Mouse (Mus musculus) lung, postnatal 36 days (tissue): ENCODE data around the gene Styx.

ENCODE experiments used
- DNase-seq: peaks from one replicate; pipeline ENCODE4 v3.0.0; 2022; ENCODE audit warnings: mixed read lengths

Gene Styx

DNA sequence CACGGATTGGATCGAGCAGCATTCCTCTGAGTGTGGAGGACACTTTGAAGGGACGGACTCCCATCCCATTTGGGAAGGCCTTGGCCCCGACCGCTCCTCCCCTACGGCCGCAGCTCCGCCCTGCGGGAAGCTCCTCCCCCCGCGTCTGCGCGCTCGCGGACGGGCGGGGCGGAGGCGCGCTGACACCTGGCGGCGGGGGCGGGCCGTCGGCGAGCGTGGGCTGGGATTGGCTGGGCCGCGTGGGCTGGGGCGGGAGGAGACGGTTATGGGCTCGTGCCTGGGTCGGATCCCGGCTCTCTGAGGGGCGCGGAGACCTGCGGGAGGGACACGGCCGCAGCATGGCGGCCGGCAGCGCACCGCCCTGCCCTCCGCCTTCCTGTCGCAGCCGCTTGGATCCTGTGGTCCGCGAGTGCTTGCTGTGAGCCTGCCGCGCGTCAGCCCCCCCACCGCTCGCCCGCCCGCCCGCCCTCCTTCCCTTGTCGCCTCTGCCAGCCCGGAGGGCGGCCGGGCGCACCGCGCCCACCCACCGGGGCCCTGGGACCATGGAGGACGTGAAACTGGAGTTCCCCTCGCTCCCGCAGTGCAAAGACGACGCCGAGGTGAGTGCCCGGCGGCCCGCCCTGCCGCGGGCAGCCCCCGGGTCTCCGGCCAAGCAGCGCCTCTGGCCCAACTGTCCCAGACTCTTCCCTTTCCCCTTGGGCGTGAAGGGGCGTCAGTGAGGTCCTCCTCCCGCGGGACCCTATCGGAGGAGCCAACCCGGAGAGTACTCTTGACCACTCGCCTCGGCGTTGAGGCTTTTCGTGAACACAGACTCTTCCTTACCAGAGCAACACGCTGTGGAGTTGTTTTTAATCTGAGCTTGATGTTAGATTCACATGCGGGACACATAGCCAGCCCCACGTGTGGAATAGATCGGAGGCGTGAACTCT, at the start of gene Styx:
Styx (plus strand) TSS at position 163 of the 929 bp plus-strand sequence.
- peak; percentile 96 for DNase-seq

DNA sequence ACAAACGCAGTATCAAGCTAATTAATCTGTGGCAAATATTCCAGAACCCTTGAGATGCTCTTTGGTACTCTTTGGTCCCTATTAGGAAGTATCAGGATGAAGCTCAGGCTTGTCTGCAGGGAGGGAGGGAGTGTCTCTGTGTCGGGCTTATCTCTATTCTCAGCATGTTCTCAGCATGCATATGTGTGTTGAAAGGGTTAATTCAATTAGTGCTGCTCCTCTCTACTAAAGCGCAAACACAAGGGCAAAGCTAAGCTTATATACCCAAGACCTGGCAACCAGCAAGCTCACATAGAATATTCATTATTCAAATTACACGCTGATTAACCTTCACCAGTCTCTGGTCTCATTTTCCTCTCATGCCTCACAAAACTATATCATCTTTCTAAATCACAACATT, 47.0 kb upstream of the Styx start:
- DNase-seq = no peak

DNA sequence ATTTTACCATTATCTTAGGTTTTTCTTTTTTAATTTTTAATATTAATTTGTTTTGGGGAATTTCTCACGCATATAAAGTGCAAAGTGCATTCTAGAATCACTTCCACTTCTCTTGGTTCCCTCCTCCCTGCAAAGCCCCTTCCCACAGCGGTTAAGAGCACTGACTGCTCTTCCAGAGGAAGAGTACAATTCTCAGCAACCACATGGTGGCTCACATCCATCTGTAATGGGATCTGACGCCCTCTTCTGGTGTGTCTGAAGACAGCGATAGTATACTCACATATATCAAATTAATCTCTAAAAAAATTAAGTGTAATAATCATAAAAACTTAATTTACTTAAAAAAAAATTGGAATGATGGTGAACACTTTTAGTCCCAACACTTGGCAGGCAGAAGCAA, 46.5 kb upstream of the Styx start:
- DNase-seq = no peak

DNA sequence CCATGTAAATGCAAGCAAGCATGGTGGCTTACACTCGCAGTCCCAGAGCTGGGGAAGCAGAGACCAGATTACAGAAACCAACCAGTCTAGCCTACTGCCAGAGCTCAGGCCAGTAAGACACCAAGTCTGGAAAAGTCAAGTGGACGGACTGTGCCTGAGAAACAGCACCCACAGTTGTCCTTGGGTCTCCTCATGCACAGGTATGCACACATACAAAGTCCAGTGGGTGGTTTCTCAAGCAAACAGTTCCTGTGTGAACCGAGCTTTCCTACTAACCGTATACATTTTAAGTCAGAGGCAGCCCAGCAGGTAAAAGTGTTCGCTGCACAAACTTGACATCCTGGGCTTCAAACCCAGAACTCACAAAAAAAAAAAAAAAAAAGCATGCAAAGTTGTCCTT, 45.0 kb upstream of the Styx start:
- no peak for DNase-seq

DNA sequence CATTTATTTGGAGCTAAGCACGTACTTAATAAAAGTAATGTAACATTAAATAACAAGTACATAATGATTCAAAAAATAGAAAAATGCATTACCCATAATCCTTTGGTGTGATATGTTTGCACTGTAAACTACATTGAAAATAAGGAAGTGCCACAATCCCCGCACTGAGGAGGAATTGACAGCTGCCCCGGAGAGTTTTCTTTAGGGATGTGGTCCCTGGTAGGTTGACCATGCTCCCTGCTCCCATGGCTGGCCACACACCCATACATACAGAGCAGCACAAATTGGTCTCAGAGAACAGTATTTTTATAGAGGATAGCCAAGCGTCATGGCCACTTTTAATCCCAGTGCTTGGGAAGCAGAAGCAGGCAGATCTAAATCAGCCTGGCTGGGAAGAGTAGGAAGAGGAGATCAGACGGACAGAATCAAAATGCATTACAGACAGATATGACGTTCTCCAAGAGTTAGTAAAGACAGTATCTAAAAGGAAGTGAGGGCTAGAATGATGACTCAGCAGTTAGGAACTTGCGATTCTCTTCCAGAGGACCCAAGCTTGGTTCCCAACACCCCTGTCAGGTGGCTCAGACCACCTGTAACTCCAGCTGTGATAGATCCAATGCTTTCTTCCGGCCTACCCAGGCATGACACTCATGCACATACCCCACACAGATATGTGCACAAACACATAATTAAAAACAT, 43.1 kb upstream of the Styx start:
- no peak for DNase-seq

DNA sequence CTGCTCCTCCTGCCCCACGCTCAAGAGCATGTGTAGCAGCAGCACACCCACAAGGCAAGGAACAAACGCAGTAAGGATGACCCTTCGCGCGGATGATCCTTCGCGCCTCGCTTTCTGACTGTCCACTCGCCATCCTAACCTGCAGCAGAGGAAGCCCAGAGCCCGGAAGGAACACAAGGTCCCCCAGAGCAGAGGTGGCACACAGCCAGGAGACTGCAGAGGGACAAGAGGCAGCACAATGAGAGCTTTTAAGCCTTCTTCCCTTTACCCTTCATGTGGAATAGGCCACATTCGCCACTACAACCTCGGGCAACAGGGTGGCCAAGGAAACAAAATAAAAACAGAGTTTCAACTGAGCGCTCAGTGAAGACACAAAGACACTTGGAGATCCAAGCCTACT, 41.2 kb upstream of the Styx start:
- no peak for DNase-seq

DNA sequence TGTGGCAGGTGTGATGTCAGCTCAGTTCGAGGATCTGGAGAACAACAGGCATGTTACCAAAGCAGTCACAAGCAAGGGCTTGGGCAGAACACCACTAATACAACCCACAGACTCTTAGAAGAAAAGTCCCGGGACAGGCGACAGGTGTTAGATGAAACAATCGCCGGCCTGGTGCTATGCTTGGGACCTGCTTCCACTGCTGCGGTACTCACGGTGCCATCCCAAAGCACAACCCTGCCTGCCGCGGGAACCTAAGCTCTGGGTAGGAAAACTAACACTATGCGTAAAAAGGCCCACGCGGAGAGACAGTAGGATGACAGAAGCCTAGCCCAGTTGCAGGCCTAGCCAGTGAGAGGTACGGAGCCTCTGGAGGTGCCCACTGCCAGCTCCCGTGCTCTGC, 40.8 kb upstream of the Styx start:
- no peak for DNase-seq

DNA sequence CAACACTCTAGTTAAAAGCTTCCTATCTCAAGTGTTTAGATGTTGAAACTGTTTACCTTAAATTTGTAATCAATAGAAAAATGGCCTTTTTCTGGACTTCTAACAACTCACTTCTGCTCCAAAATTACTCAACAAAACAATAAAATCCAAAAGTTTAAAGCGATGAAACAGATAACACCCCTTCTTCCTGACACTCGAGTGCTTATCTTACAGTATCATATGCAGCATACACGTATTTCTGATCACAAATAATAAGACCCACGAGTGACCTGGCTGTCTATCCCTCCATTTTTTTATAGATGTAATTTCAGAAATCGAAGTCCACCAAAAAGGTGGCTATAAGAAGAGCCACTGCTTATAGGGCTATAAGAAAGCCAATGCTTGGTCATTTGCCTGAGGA, 34.0 kb upstream of the Styx start:
- no peak for DNase-seq

DNA sequence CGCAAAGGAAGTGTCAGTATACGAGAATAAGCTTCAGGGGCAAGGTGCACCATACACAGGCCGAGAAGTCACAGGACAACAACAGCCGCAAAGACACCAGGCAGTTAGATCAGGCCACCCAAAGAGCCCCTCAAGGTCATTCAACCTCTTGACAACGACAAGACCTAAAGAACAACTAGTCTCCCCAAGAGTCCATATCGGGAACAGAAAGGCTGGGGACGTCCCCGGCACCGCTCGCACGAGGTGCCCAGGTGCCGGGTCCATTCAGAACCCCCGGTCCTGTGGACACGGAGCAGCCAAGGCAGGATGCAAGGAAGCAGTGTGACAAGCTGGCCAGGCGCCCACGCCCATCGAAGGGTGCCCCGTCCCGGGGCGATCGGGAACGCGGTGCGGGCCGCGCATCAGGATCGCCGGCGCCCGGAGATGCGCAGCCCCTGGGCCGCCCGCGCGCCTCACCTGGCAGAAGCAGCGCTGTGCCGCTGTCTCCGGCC, 32.9 kb upstream of the Styx start:
- peak; percentile 15 for DNase-seq

DNA sequence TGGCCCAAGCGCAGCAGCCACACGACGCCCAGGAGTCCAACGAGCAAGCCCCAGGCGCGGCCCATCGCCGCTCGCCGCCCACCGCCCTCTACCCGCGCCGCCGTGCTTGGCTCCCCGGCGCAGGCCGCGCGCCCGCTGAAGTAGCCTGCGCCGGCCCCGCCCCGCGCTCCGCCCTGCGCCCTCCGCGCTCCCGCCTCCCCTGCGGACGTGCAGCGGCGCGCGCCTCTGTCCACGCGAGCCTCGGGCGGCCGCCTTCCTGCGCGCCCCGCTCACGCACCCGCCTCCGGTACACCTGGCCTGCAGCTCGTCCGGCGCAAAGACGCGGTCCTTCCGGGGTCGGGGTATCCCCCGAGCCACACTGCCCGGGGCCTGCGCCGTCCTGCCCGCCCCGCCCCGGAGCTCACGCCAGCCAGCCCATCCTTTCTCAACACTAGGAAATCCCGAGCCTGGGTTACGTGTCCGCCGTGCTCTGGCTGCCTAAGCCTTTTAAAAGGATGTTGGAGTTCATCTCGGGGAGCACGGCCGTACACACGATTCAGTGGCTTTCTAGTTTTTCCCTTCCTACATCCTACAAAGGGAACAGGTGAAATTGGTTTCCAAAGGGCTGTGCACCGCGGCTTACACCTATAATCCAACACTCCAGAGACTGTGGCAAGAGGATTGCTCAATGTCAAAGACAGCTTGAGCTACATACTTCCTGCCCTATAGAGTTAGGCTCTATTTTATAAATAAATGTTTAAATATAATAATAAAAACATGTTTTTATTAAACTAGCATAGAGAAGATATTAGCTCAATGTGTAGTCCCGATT, 32.3 kb upstream of the Styx start, which contains the start of gene Ero1l:
Ero1l (minus strand) TSS at position 346 of the 811 bp plus-strand sequence.
- DNase-seq = peak; percentile 86

DNA sequence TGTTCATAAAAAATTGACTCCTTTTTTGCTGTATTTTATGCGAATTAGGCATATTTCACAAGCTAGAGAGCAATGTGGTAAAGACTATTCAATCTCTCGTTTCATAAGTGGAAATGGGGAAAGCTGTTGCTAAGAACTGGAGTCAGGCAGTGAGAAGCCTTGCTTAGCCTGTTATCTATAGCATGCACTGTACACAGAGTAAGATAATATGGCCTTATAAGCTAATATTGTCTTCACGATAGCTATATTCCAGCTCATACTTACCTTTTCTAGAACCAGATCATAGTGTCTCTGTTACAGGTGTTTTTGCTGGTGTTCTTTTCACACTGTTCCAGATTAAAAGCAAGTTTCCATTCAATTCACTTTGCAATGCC, 31.7 kb upstream of the Styx start:
- DNase-seq = no peak

DNA sequence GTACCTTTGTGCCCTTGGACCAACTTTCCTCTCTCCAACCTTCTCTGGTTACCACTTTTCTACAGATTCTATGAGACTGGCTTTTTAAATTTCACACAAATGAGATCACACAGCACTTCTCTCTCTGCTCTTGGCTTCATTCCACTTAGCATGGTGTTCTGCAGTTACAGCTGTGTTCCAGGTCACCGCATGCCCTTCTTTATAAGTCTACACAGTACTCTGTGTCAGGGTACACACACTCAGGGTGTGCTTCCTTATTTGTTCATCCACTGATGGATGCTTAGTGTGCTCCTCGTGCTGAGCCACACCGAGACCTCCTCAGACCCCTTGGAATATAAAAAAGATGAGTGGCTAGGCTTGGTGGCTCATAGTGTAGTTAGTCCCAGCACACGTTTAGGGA, 30.8 kb upstream of the Styx start:
- no peak for DNase-seq

DNA sequence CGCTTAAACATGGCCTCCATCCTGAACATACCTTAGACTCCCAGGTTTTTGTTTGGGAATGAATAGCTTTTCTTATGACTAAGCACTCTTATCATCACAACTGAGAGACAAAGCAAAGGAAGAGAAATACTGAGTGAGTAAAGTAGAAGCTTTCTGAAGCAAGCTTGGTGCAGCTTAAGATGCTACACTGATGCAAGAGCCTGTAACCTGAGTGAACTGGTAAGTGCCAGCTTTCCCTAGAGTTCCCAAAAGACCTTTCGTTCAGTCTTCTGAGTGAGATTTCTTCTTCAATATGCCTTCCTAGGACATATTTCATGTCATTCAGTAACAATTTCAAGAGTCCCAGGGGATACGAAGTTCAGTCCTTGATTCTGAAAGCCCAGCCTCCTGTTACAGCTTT, 29.8 kb upstream of the Styx start:
- no peak for DNase-seq

DNA sequence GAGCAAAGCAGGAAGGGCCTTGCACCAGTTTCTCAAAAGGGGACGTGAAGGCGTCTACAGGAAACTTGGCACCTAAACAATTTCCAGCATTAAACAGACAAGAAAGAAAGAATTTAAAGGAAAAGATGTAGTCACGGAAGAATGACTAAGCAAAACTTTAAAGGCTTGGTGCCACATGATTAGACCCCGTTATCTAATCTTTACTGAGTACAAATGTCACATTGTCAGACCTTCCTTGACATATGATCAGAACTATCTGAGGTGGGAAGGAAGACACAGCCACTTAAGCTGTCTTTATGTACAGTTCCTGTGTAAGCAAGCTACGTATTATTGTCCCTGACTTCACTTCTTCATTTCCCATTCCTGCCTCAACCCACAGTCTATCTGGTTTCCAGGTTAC, 29.3 kb upstream of the Styx start:
- DNase-seq = no peak

DNA sequence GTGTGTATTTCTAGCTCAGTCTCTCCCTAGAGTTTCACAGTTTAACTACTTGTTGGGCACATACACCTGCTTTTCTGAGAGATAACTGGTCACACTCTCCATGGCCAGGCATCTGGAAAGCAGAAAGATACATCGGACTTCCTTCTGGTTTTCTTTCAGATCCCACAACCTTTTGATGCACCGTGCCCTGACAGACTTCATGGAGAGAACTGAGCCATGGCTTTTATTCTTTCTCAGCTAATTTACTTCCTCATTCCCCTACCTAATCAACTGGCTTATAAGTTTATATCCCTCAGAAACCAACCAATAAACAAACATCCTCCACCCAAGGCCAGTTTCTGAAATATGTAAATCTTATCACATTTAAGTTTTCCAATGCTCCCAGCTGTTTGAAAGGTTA, 28.4 kb upstream of the Styx start:
- no peak for DNase-seq

DNA sequence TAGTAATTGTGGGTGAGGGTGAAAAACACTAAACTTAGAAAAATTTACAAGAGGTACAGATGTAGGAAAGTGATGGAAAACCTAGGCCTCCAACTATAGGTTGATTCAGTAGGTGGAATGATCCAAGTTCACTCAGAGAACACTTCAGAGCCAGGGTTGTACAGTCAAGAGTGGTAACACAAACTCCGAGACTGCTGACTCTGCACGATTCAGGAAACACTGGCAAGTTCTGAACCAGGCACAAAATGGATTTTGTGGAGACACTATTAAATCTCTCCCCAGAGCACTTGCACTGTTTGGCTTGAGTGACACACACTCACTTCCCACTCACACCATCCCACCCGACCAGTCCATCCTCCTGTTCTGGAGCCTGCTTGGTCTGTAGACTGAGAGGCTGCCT, 27.6 kb upstream of the Styx start:
- DNase-seq = no peak

DNA sequence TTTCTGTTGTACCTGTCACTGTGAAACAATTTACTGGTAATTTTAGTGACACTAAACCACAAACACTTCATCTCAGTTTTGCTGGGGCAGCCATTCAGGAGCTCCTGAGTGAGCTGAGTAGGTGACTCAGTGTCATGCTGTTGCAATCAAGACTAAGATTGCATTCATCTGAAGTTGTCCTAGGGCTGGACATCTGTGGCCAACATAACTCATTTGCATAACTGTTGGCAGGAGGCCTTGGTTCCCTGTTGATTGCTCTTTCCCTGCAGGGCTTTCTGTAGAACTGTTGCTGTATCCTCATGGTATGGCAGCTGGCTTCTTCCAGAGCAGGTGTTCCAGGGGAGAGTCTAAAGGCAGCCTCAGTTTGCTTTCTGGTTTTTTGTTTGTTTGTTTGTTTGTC, 25.4 kb upstream of the Styx start:
- peak; percentile 84 for DNase-seq

DNA sequence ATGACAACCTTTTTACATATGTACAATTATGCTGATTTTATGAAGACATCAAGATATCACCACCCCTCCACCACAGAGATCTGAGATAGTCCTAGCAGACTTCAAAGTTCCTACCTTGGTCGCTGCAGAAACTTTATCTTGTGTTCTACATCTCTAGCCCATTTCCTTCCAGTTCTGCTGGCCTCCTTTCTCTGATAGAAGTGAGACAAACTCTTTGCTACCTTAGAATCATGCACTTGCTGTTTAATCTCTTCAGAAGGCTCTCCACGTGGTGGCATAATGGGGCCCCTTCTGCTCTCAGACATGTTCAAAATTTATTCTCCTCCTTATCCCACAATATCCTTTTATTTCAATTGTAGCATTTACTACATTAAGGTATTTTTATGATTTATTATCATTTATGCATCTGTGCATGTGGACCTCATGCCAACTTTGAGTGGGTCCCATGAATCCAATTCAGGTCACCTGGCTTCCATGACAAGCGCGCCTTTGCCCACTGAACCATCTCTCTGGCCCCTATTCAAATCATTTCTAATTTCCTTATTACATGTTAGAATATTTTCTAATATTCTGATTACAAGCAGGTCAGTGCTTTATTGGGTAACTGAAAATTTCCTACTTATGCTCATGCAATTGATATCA, 22.7 kb upstream of the Styx start:
- DNase-seq = no peak

DNA sequence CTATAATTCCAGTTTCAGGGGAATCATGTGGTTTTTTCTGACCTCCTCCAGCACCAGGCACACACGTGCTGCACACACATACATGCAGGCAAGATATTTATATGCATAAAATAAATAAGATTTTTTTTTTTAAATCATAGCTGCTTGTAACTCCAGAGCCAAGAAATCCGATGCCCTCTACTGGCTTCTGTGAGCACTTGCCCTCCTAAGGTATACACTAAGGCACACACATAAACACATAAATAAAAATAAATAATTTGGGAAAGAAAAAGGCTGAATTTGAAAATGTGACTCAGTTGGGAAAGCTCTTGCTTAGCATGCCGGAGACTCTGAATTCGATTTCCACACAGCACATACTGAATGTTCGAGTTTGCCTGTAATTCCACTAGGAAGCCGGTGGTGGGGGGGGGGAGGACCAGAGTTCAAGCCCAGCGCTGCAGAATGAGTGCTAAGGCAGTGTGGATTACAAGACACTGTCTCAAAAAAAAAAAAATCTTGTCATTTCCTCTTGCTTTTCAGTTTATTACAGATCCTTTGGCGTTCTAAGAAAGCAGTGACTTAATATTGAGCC, 21.8 kb upstream of the Styx start:
- no peak for DNase-seq

DNA sequence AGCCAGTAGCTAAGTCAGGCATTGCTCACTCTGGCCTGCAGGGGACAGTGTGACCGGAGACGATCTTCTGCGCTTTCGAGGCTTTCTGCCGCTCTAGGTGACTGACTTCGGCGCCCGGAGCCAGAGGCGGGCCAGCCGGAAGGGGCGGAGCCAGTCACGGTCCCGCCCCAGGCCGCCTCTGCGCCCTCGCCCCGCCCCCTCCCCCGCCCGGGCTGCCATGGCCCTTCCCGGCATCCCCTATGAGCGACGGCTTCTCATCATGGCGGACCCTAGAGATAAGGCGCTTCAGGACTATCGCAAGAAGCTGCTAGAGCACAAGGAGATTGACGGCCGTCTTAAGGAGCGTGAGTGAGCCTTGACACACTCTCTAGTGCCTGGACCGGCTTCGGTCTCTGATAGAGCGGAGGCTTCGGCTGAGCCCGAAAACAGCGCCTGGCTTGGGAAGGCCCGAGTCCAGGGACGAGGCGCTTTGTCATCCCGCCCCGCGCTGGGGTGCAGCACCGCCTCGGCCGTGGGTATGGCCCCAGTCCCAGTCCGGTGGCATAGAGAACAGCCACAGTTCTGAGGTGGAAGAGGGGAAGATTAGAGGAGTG, 21.2 kb upstream of the Styx start, which contains the start of gene Psmc6:
Psmc6 (plus strand) TSS at position 200 of the 593 bp plus-strand sequence.
- peak; percentile 95 for DNase-seq
